Mouse (Mus musculus) spleen, adult 18-20 months (tissue): Measurements from ENCODE around the gene Olfr1448.
"Not testable (repeated sequence)": the region's sequence is repeated elsewhere in the genome, so short reads cannot be mapped to it uniquely, and the experiment has no call there.

ENCODE experiments used
- DNase-seq, 2 experiments: peaks; one replicate each; pipeline ENCODE4 v3.0.0; 2022; ENCODE audit warnings: mixed read lengths in 2 of 2

Olfr1448 gene

GRCm38 (mm10) chr19:12924319-12924718 lies at the start of gene Olfr1448:
Gene Olfr1448, minus strand, starts transcription at chr19:12924419.
- no peak for DNase-seq

- DNase-seq = not testable (repeated sequence)
Observed at GRCm38 (mm10) chr19:12970082-12970481, 45.9 kb upstream of the Olfr1448 start.

GRCm38 (mm10) chr19:12949958-12950357 lies 25.7 kb upstream of the Olfr1448 start, which contains the start of gene Olfr1450:
Gene Olfr1450, plus strand, starts transcription at chr19:12950258.
- no peak for DNase-seq

GRCm38 (mm10) chr19:12930540-12930939 lies 6.3 kb upstream of the Olfr1448 start, which contains the start of gene Olfr1449:
Gene Olfr1449, plus strand, starts transcription at chr19:12930840.
- DNase-seq = no peak

GRCm38 (mm10) chr19:12903643-12904042 lies 20.6 kb downstream of the Olfr1448 start, which contains the start of gene Olfr1447:
Gene Olfr1447, minus strand, starts transcription at chr19:12903743.
- no peak for DNase-seq

- DNase-seq = no peak
Observed at GRCm38 (mm10) chr19:12893424-12893823, 30.8 kb downstream of the Olfr1448 start, which contains the start of gene Olfr1446. Gene Olfr1446, minus strand, starts transcription at chr19:12893524.

- DNase-seq = no peak
Observed at GRCm38 (mm10) chr19:12883555-12883954, 40.7 kb downstream of the Olfr1448 start, which contains the start of gene Olfr1445. Gene Olfr1445, plus strand, starts transcription at chr19:12883855.
